Comparison of ENCODE assay signal across 30 mouse cellular contexts in genomic region chr2:177318996-177319395, GRCm38 (mm10). TPM values are rescaled to one million over a fixed set of nuclear protein-coding genes. Genes with fewer than 3 reads are reported as not detected.
"Had no signal": no experiment of that assay in that cellular context is flagged by ENCODE, and none has a peak within 500 bp of the region (broad histone marks: within the 10 kb centered on the region; RNA-seq: fewer than 3 reads in every experiment).

No protein-coding gene starts in this region.

- H3K4me1 ChIP-seq: heart, embryonic 13.5 days; heart, embryonic 15.5 days; hindbrain, embryonic 10.5 days; hindbrain, embryonic 12.5 days; intestine, embryonic 15.5 days; limb, embryonic 10.5 days; limb, embryonic 12.5 days; liver, embryonic 13.5 days; liver, embryonic 15.5 days had no signal

- H3K4me2 ChIP-seq: heart, embryonic 13.5 days; heart, embryonic 15.5 days; hindbrain, embryonic 12.5 days; hindbrain, embryonic 14.5 days; intestine, embryonic 15.5 days; limb, embryonic 12.5 days; liver, embryonic 11.5 days; liver, embryonic 13.5 days; liver, embryonic 15.5 days had no signal

- H3K27me3 ChIP-seq: heart, embryonic 13.5 days; heart, embryonic 15.5 days; hindbrain, embryonic 12.5 days; intestine, embryonic 15.5 days; limb, embryonic 12.5 days; liver, embryonic 13.5 days; liver, embryonic 15.5 days had no signal

- H3K27ac ChIP-seq: heart, adult 2 months; heart, embryonic 13.5 days; heart, embryonic 15.5 days; hindbrain, embryonic 10.5 days; hindbrain, embryonic 12.5 days; hindbrain, embryonic 14.5 days; intestine, embryonic 15.5 days; layer of hippocampus, adult 2 months; left cerebral cortex, adult 2 months; limb, embryonic 10.5 days; limb, embryonic 12.5 days; liver, embryonic 13.5 days; liver, embryonic 15.5 days had no signal

- H3K9ac ChIP-seq: heart, embryonic 13.5 days; heart, embryonic 15.5 days; hindbrain, embryonic 12.5 days; hindbrain, embryonic 14.5 days; intestine, embryonic 15.5 days; limb, embryonic 12.5 days; liver, embryonic 13.5 days; liver, embryonic 15.5 days; liver, postnatal 0 days had no signal

- H3K4me3 ChIP-seq: heart, adult 2 months; heart, embryonic 13.5 days; heart, embryonic 15.5 days; hindbrain, embryonic 10.5 days; hindbrain, embryonic 12.5 days; intestine, embryonic 15.5 days; layer of hippocampus, adult 2 months; left cerebral cortex, adult 2 months; limb, embryonic 10.5 days; limb, embryonic 12.5 days; liver, embryonic 13.5 days; liver, embryonic 15.5 days had no signal

- H3K36me3 ChIP-seq: heart, embryonic 13.5 days; heart, embryonic 15.5 days; hindbrain, embryonic 10.5 days; hindbrain, embryonic 12.5 days; intestine, embryonic 15.5 days; limb, embryonic 10.5 days; limb, embryonic 12.5 days; liver, embryonic 13.5 days; liver, embryonic 15.5 days had no signal

- ATAC-seq: hindbrain, embryonic 16.5 days; inflammation-experienced regulatory T-cells, adult 6 months; intestine, embryonic 15.5 days; intestine, postnatal 0 days; liver, postnatal 0 days had no signal

- H3K9me3 ChIP-seq: heart, embryonic 15.5 days; intestine, embryonic 15.5 days; limb, embryonic 10.5 days had no signal

- DNase-seq: gastrocnemius, postnatal 14 days; heart, adult 2 months; heart, postnatal 4 days; kidney, adult 18-20 months; kidney, adult 8-10 months; kidney, postnatal 10 days; kidney, postnatal 4 days; liver; liver, embryonic 13.5 days; liver, postnatal 0 days had no signal

RNA-seq across cellular contexts. Expression of gene Gm14412, which starts 5.1 kb away (rescaled TPM):
- polyA plus RNA-seq: inflammation-experienced regulatory T-cells, adult 6 months; intestine, postnatal 0 days; liver, embryonic 13.5 days; liver, postnatal 0 days had no signal

RNA-seq across cellular contexts. Expression of gene Gm14409, which starts 52.2 kb away (rescaled TPM):
- total RNA-seq: granulocyte monocyte progenitor cell, adult 5-6 weeks had no signal
- polyA plus RNA-seq: heart, adult 2 months; heart, embryonic 13.5 days; heart, embryonic 15.5 days; heart, postnatal 0 days; hindbrain, embryonic 10.5 days; hindbrain, embryonic 12.5 days; hindbrain, embryonic 14.5 days; hindbrain, embryonic 16.5 days; intestine, embryonic 15.5 days; intestine, postnatal 0 days; kidney, embryonic 14.5 days; kidney, embryonic 16.5 days; limb, embryonic 10.5 days; limb, embryonic 12.5 days; limb, embryonic 14.5 days; liver, embryonic 11.5 days; liver, embryonic 13.5 days; liver, embryonic 15.5 days; liver, postnatal 0 days had no signal
